Mouse (Mus musculus) liver, adult 2 months (tissue): ENCODE measurements around the gene Clcn6. TPM values are rescaled to one million over a fixed set of nuclear protein-coding genes. Genes with fewer than 3 reads are reported as not detected.
A peak's percentile ranks its signal among the peaks of the same experiment; 100 is the strongest.

ENCODE experiments used
- DNase-seq: peaks from one replicate; pipeline ENCODE4 v3.0.0-alpha.2; 2011; ENCODE audit warnings: low read depth, low spot score; ENCODE audit errors: extremely low read depth
- H3K27ac ChIP-seq: fragments of 200-500 bp; replicated peaks from 2 replicates; pipeline ENCODE4 v1.5.1; 2012; ENCODE audit warnings: low read depth, mild to moderate bottlenecking, control low read depth, inconsistent platforms, low read length; ENCODE audit not compliant: insufficient read depth
- H3K27me3 ChIP-seq: fragments of 200-500 bp; 2 replicates; pipeline ENCODE4 v1.6.1; 2012; ENCODE audit warnings: mild to moderate bottlenecking, moderate library complexity, low read length, inconsistent platforms; ENCODE audit not compliant: control insufficient read depth, insufficient read depth
- H3K36me3 ChIP-seq: fragments of 200-500 bp; 2 replicates; pipeline ENCODE4 v1.6.1; 2012; ENCODE audit warnings: low read length, inconsistent platforms; ENCODE audit not compliant: control insufficient read depth, insufficient read depth
- H3K4me1 ChIP-seq: fragments of 200-500 bp; 2 replicates; pipeline ENCODE4 v1.6.1; 2011; ENCODE audit warnings: low read length; ENCODE audit not compliant: control insufficient read depth, insufficient read depth
- H3K4me3 ChIP-seq: fragments of 200-500 bp; 2 replicates; pipeline ENCODE4 v1.5.1; 2011; ENCODE audit warnings: low read depth, mild to moderate bottlenecking, control low read depth, low read length, moderate library complexity; ENCODE audit not compliant: insufficient read depth
- H3K79me2 ChIP-seq: fragments of 200-500 bp; 2 replicates; pipeline ENCODE4 v1.6.1; 2012; ENCODE audit warnings: inconsistent platforms, mild to moderate bottlenecking, low read length, moderate library complexity; ENCODE audit not compliant: control insufficient read depth, insufficient read depth
- H3K9ac ChIP-seq: fragments of 200-500 bp; 2 replicates; pipeline ENCODE4 v1.6.1; 2012; ENCODE audit warnings: low read depth, mild to moderate bottlenecking, control low read depth, inconsistent platforms, low read length
- CTCF ChIP-seq: fragments of 200-500 bp; IDR thresholded peaks from 2 replicates; pipeline ENCODE4 v1.5.1; 2011; ENCODE audit warnings: low read depth, low read length, control low read depth
- POLR2A ChIP-seq: fragments of 200-500 bp; IDR thresholded peaks from 2 replicates; pipeline ENCODE4 v1.6.1; 2011; ENCODE audit warnings: low read length, control low read depth; ENCODE audit not compliant: insufficient read depth; ENCODE audit errors: extremely low read depth
- WGBS: fragments of 180-500 bp; shearing (Covaris S2); methylation state at CpG from one replicate; pipeline ENCODE4 v1.1.7; 2018; 5-methylcytosine and 5-hydroxymethylcytosine counted together
- polyA plus RNA-seq: library from polyadenylated mRNA; depleted of rRNA; stranded (reverse); fragments of >200 nt; gene quantifications from 2 replicates; pipeline ENCODE4 v1.2.3, GENCODE M21; 2012
- total RNA-seq: library from RNA; depleted of rRNA; stranded (reverse); fragments of >200 nt; gene quantifications from 2 replicates; pipeline ENCODE4 v1.2.3, GENCODE M21; 2014

Clcn6 gene
- total and polyA plus RNA-seq, 2 experiments: 1.8 to 5.3 TPM

DNA sequence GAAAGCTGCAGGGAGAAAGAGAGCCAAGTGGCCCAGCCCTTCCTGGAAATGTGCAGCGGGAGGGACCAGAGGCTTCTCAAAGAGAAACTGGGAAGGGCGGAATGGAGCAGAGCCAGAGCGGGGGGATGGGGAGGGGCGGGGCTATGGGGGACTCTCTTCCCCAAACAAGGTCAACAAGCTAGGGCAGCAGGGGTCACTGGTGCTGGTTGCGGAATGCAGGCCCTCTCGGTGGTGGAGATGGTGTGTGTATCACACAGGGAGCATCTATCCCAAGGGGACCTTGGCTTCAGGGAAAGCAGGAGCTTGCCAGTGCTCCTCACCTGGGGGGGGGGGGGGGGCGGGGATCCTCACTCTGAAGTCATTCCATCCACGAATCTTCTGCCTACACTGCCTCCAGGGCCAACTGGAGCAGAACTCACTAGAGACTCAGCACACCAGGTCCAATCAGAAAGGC, 45.7 kb upstream of the Clcn6 start:
- WGBS: 33% methylated on average over 8 of the region's 8 CpGs
- H3K27me3 ChIP-seq: no peaks in the 10 kb centered on the region
- peak overlapping the region; percentile 30 for H3K27ac ChIP-seq
- peak; percentile 16 for DNase-seq
- no peaks in the 10 kb centered on the region for H3K79me2 ChIP-seq
- TF ChIP-seq CTCF (no peak), POLR2A (no peak)
- H3K36me3 ChIP-seq: no peaks in the 10 kb centered on the region
- H3K4me3 ChIP-seq: no peak overlapping the region
- H3K9ac ChIP-seq: no peak overlapping the region
- no peaks in the 10 kb centered on the region for H3K4me1 ChIP-seq

DNA sequence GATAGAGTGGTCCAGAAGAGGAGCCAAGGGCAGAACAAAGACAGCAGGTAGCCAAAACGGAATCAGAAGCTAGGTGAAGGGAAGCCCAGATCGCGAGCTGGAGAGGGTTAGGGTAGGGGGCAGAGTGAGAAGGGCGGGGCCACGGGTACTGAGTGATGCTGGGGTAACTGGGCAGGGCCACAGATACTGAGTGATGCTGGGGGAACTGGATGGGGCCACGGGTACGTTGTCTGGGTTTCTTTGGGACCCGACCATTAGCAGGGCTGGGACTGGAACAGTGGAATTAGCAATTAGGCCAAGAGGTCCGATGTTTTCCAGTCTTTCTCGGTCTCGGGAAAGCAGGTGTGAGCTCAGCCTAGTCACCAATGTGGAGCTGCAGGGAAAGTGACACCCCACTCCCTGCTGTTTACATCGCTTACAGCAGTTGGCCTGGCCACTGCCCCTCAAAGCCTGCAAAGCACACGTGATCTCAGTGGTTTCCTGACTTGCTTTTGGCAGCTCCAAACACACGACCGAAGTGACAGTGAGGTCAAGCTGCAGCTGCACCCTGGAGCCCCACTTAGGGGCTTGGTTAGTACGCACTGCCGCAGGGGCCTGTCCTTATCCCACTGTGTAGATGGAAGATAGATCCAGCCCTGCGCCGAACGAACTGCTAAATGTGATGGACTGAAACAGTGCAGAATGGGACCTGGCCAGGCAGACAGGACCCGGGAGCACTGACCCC, 44.7 kb upstream of the Clcn6 start:
- H3K4me1 ChIP-seq: no peaks in the 10 kb centered on the region
- 58% methylated on average over 21 of the region's 21 CpGs for WGBS
- H3K27ac ChIP-seq: peak overlapping the region; percentile 17; the same call in 1 of the 2 replicates
- DNase-seq: no peak
- H3K9ac ChIP-seq: no peak overlapping the region
- no peaks in the 10 kb centered on the region for H3K27me3 ChIP-seq
- H3K36me3 ChIP-seq: no peaks in the 10 kb centered on the region
- TF ChIP-seq POLR2A (no peak), CTCF (no peak)
- no peaks in the 10 kb centered on the region for H3K79me2 ChIP-seq
- no peak overlapping the region for H3K4me3 ChIP-seq

DNA sequence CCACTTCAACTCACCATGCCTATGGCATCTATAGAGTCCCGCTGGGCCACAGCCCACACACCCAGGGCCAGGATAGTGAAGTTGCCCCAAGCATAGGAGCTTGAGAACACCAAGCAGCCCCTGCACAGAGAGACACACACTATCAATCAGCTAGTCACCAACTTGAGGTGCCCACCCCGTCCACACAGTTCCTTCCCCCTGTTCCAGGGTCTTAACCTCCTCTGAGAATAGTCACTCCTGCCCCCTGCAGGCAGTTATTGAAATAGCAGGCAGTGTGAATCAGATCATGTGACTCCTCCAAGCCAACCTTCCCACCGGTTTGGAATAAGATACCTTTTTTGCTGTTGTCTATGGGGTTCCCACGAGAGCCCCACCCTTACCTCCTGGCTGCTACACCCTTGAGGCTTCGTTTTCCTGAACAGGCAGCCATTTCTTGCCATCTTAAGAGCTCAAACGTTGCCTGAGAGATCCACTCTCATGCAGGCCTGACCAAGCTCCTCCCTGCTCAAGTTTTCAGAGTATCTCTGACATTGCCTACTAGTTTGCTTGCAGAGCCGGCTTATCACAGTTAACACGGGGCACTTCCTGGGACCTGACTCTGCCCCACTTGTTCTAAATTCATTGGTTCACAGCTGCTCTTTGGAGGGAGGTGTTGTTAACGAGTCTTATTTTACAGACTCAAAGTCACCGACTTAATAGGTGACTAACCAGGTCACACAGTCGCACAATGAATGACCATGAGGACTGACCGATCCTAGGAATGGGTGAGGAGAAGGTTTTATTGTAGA, 43.8 kb upstream of the Clcn6 start:
- 46% methylated on average over 12 of the region's 12 CpGs for WGBS
- H3K4me1 ChIP-seq: no peaks in the 10 kb centered on the region
- no peaks in the 10 kb centered on the region for H3K36me3 ChIP-seq
- no peaks in the 10 kb centered on the region for H3K27me3 ChIP-seq
- no peaks in the 10 kb centered on the region for H3K79me2 ChIP-seq
- no peak overlapping the region for H3K4me3 ChIP-seq
- H3K9ac ChIP-seq: no peak overlapping the region
- DNase-seq: peak; percentile 22
- TF ChIP-seq CTCF (peak; percentile 43), POLR2A (no peak)
- no peak overlapping the region for H3K27ac ChIP-seq

DNA sequence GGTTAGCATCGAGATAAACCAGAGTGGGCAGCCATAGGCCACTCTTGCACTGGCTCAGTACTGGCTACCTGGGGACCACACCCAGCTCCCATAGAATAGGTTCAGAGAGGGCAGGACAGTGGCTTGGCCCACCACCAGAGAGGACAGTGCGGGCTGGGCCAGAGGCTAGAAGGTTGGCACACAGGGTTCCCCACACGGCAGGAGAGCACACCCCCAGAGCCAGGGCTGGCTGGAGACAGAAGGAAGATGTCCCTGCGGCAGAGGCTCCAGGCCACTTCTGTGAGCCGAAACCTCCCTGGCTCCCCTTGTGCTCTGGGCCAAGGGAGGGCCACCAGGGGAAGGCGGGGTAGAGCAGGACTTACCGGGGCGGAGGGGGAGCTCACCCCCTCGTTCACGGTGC, 42.6 kb upstream of the Clcn6 start:
- Histone ChIP-seq H3K36me3 (no peaks in the 10 kb centered on the region), H3K4me3 (no peak overlapping the region), H3K79me2 (no peaks in the 10 kb centered on the region), H3K27me3 (no peaks in the 10 kb centered on the region), H3K4me1 (no peaks in the 10 kb centered on the region), H3K9ac (no peak overlapping the region), H3K27ac (no peak overlapping the region)
- TF ChIP-seq POLR2A (no peak), CTCF (no peak)
- no peak for DNase-seq
- WGBS: 97% methylated on average over 10 of the region's 10 CpGs

DNA sequence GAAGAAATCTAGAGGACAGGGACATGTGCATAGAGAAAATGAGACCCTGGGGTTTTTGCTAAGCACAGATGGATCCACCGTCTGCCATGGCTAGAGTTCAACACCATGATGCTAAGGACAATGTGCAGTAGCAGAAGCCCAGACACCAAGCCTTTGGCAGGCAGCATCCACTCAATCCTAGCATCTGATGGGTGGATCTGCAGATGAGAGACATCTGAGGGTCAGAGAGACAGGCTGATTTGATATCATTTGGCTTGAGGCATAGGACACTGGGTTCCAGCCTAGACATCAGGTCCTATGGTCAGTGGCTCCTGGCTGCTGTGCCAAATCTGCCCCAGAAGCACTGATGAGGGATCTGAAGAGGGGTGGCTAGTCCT, 42.0 kb upstream of the Clcn6 start:
- Histone ChIP-seq H3K4me3 (no peak overlapping the region), H3K27ac (no peak overlapping the region), H3K4me1 (no peaks in the 10 kb centered on the region), H3K27me3 (no peaks in the 10 kb centered on the region), H3K9ac (no peak overlapping the region), H3K36me3 (no peaks in the 10 kb centered on the region), H3K79me2 (no peaks in the 10 kb centered on the region)
- WGBS: 88% methylated on average over 1 of the region's 1 CpGs
- DNase-seq: no peak
- TF ChIP-seq POLR2A (no peak), CTCF (no peak)

DNA sequence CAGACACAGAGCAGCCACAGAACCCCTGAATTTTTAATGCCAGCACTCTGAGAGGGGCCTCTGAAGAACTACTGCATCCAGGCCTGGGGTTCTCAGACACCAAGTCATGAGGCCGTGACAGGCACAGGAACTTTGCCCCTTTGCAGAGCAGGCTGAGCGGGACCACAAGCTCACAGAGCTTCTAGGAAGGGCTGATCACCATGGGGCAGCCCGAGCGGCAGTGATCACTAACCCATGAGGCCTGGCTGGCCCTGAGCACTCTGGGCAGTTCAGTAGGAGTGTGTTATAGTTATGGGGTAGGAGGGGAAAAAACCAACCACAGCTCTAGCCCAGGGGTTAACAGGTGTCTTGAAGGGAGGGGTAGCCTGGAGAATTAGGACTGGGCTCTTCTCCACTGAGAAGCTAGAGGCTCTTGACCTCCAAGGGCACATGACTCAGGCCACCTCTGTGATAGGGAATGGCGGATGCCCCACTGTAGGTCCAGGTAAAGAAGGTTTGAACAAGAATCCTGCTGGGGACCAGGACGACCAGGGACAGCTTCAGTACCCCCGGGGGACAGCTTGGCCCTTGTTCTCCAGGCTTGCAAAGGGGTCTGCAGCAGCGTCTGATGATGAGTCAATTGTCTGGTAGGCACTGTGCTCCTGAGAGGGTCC, 41.4 kb upstream of the Clcn6 start:
- no peak for DNase-seq
- WGBS: 87% methylated on average over 8 of the region's 8 CpGs
- Histone ChIP-seq H3K27ac (no peak overlapping the region), H3K36me3 (no peaks in the 10 kb centered on the region), H3K9ac (no peak overlapping the region), H3K79me2 (no peaks in the 10 kb centered on the region), H3K4me3 (no peak overlapping the region), H3K4me1 (no peaks in the 10 kb centered on the region), H3K27me3 (no peaks in the 10 kb centered on the region)
- no peak for TF ChIP-seq CTCF
- no peak for TF ChIP-seq POLR2A
